Mouse (Mus musculus): ENCODE results near the gene Prune1. TPM values are rescaled to one million over a fixed set of nuclear protein-coding genes. Genes with fewer than 3 reads are reported as not detected.

Prune1 gene
- polyA plus RNA-seq, 1 experiment = 22.2 TPM

DNA sequence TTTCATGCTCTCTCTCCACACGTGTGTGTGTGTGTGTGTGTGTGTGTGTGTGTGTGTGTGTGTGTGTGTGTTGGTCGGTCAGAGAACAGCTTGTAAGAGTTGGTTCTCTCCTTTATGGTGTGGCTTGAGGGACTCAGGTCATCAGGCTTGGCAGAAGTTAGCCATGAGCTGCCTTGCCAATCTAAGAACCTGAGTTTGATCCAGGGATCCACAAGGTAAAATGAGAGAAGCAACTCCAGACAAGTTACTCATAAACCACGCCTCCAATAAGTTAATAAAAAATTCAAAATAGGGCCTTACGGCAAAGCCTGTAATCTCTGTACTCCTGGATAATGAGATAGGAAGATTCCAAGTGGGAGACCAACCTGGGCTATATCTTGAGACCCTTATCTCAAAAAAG lies 73.6 kb downstream of the Prune1 start:
- TF ChIP-seq POLR2A (IDR thresholded peaks at IDR 0.05; ENCODE audit: low read depth, low read length) (no peak), CTCF (IDR thresholded peaks at IDR 0.05; ENCODE audit: borderline replicate concordance, insufficient read depth, low read length) (no peak)
- Histone ChIP-seq H3K27ac (ENCODE audit: insufficient read depth, low read length) (no peak overlapping the region), H3K4me3 (ENCODE audit: insufficient read depth, low read length) (no peak overlapping the region), H3K4me1 (ENCODE audit: control insufficient read depth, insufficient read depth, low read length) (no peaks in the 10 kb centered on the region)

GRCm38 (mm10) chr3:95203880-95204279 lies 78.0 kb downstream of the Prune1 start:
- H3K4me1 ChIP-seq (ENCODE audit: control insufficient read depth, insufficient read depth, low read length) = no peaks in the 10 kb centered on the region
- TF ChIP-seq CTCF (IDR thresholded peaks at IDR 0.05; ENCODE audit: borderline replicate concordance, insufficient read depth, low read length) = no peak
- TF ChIP-seq POLR2A (IDR thresholded peaks at IDR 0.05; ENCODE audit: low read depth, low read length) = no peak
- no peak overlapping the region for H3K27ac ChIP-seq (ENCODE audit: insufficient read depth, low read length)
- no peak overlapping the region for H3K4me3 ChIP-seq (ENCODE audit: insufficient read depth, low read length)

Other genes with a start within 250 kb of the Prune1 start
- 234 and 248 TPM in 2 replicates for gene Psmd4, start 239.5 kb downstream of the Prune1 start, polyA plus RNA-seq (2011; ENCODE audit: insufficient read length, low read depth, missing spikeins)
- 73.5 and 78.1 TPM in 2 replicates for gene Pip5k1a, start 175.1 kb downstream of the Prune1 start, polyA plus RNA-seq (2011; ENCODE audit: insufficient read length, low read depth, missing spikeins)
- 37.2 and 40.4 TPM in 2 replicates for gene Vps72, start 171.1 kb downstream of the Prune1 start, polyA plus RNA-seq (2011; ENCODE audit: insufficient read length, low read depth, missing spikeins)
- gene Tmod4, start 157.6 kb downstream of the Prune1 start, polyA plus RNA-seq (2011; ENCODE audit: insufficient read length, low read depth, missing spikeins) = not detected in 2 replicates
- gene Scnm1, start 148.1 kb downstream of the Prune1 start, polyA plus RNA-seq (2011; ENCODE audit: insufficient read length, low read depth, missing spikeins) = 43.5 and 51.5 TPM in 2 replicates
- gene Lysmd1, start 148.0 kb downstream of the Prune1 start, polyA plus RNA-seq (2011; ENCODE audit: insufficient read length, low read depth, missing spikeins) = 5.4 and 5.6 TPM in 2 replicates
- gene Tnfaip8l2, start 139.7 kb downstream of the Prune1 start, polyA plus RNA-seq (2011; ENCODE audit: insufficient read length, low read depth, missing spikeins) = 0.47 TPM in 1 of 2 replicates, not detected in the other
- 5.9 and 8.6 TPM in 2 replicates for gene Sema6c, start 121.6 kb downstream of the Prune1 start, polyA plus RNA-seq (2011; ENCODE audit: insufficient read length, low read depth, missing spikeins)
- gene Gabpb2, start 64.2 kb downstream of the Prune1 start, polyA plus RNA-seq (2011; ENCODE audit: insufficient read length, low read depth, missing spikeins) = 16.1 and 22.7 TPM in 2 replicates
- gene Cdc42se1, start 53.3 kb downstream of the Prune1 start, polyA plus RNA-seq (2011; ENCODE audit: insufficient read length, low read depth, missing spikeins) = 65.4 and 67.4 TPM in 2 replicates
- gene Mllt11, start 49.9 kb downstream of the Prune1 start, polyA plus RNA-seq (2011; ENCODE audit: insufficient read length, low read depth, missing spikeins) = 33.0 and 44.0 TPM in 2 replicates
- not detected in 2 replicates for gene Gm128, start 40.5 kb downstream of the Prune1 start, polyA plus RNA-seq (2011; ENCODE audit: insufficient read length, low read depth, missing spikeins)
- not detected in 2 replicates for gene Bnipl, start 30.9 kb downstream of the Prune1 start, polyA plus RNA-seq (2011; ENCODE audit: insufficient read length, low read depth, missing spikeins)
- 25.5 and 26.9 TPM in 2 replicates for gene Mindy1, start 731 bp downstream of the Prune1 start, polyA plus RNA-seq (2011; ENCODE audit: insufficient read length, low read depth, missing spikeins)
- gene Anxa9, start 25.1 kb upstream of the Prune1 start, polyA plus RNA-seq (2011; ENCODE audit: insufficient read length, low read depth, missing spikeins) = 0.79 and 1.2 TPM in 2 replicates
- 159 and 178 TPM in 2 replicates for gene Cers2, start 32.7 kb upstream of the Prune1 start, polyA plus RNA-seq (2011; ENCODE audit: insufficient read length, low read depth, missing spikeins)
- 28.6 and 34.3 TPM in 2 replicates for gene Setdb1, start 75.1 kb upstream of the Prune1 start, polyA plus RNA-seq (2011; ENCODE audit: insufficient read length, low read depth, missing spikeins)
- gene 4930558C23Rik, start 120.8 kb upstream of the Prune1 start, polyA plus RNA-seq (2011; ENCODE audit: insufficient read length, low read depth, missing spikeins) = not detected in 2 replicates
- 56.8 and 72.1 TPM in 2 replicates for gene Arnt, start 152.3 kb upstream of the Prune1 start, polyA plus RNA-seq (2011; ENCODE audit: insufficient read length, low read depth, missing spikeins)
- 60.5 and 72.7 TPM in 2 replicates for gene Ctsk, start 217.2 kb upstream of the Prune1 start, polyA plus RNA-seq (2011; ENCODE audit: insufficient read length, low read depth, missing spikeins)
- 0.60 and 5.1 TPM in 2 replicates for gene Ctss, start 244.7 kb upstream of the Prune1 start, polyA plus RNA-seq (2011; ENCODE audit: insufficient read length, low read depth, missing spikeins)